Mouse (Mus musculus) bone marrow macrophage, adult 2 months (primary cell): ENCODE data around the gene Gpsm3.

ENCODE experiments used
- CTCF ChIP-seq: IDR thresholded peaks from 2 replicates; pipeline ENCODE4 v1.5.1; 2012; ENCODE audit warnings: low read depth, mild to moderate bottlenecking, low read length, moderate library complexity
- POLR2A ChIP-seq: IDR thresholded peaks from 2 replicates; pipeline ENCODE4 v1.6.1; 2012; ENCODE audit warnings: mild to moderate bottlenecking, low read depth, low read length, borderline replicate concordance

DNA sequence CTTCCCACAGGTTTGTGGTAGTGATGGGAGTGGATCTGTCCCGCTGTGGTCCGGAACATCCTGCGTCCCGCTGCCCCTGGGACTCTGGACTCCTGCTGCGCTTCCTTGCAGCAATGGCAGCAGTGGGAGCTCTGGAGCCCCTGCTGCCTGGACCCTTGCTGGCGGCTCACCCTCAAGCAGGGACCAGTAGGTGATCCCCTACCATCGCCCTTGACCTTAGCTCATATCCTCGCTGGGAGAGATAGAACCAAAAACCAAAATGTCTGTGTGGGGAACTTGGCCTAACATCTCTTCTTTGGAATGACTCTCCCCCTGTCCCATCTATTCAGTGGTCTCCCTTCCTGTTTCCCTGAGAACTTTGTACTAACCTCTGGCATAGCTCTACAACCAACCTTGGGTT is 5.8 kb upstream of the Gpsm3 start:
- TF ChIP-seq CTCF (no peak), POLR2A (no peak)
